Mouse (Mus musculus) B cell, adult 67 days (primary cell): ENCODE data around the gene Olfr1328. TPM values are rescaled to one million over a fixed set of nuclear protein-coding genes. Genes with fewer than 3 reads are reported as not detected.

ENCODE experiments used
- total RNA-seq, 2 experiments: library from RNA; stranded (reverse); gene quantifications; 4 replicates each; pipeline ENCODE4 v1.2.4; 2023

Olfr1328 gene
- not detected for total RNA-seq

GRCm38 (mm10) chr4:118938512-118938911 is at the start of gene Olfr1328:
TSS of gene Olfr1328 (minus strand) at chr4:118938612.

GRCm38 (mm10) chr4:118961141-118961628 is 22.8 kb upstream of the Olfr1328 start, which contains the start of gene Lao1:
TSS of gene Lao1 (plus strand) at chr4:118961578.

GRCm38 (mm10) chr4:118917365-118917764 is 21.0 kb downstream of the Olfr1328 start, which contains the start of gene Olfr1329:
TSS of gene Olfr1329 (minus strand) at chr4:118917465.

GRCm38 (mm10) chr4:118888297-118888696 is 50.1 kb downstream of the Olfr1328 start, which contains the start of gene Olfr1330:
TSS of gene Olfr1330 (plus strand) at chr4:118888597.

Other genes with a start within 250 kb of the Olfr1328 start
- not detected for gene Olfr1342, start 245.9 kb downstream of the Olfr1328 start, total RNA-seq
- not detected for gene Olfr1341, start 235.1 kb downstream of the Olfr1328 start, total RNA-seq
- not detected for gene Olfr1340, start 218.5 kb downstream of the Olfr1328 start, total RNA-seq
- not detected for gene Olfr1339, start 206.4 kb downstream of the Olfr1328 start, total RNA-seq
- not detected for gene Olfr1338, start 179.9 kb downstream of the Olfr1328 start, total RNA-seq
- not detected for gene Olfr1337, start 156.0 kb downstream of the Olfr1328 start, total RNA-seq
- not detected for gene Olfr1335, start 128.7 kb downstream of the Olfr1328 start, total RNA-seq
- gene Olfr1333, start 102.3 kb downstream of the Olfr1328 start, total RNA-seq: not detected
- gene Olfr1331, start 74.0 kb downstream of the Olfr1328 start, total RNA-seq: not detected
- not detected for gene Olfr1330, start 50.0 kb downstream of the Olfr1328 start, total RNA-seq
- gene Olfr1329, start 21.1 kb downstream of the Olfr1328 start, total RNA-seq: not detected
- gene Lao1, start 23.0 kb upstream of the Olfr1328 start, total RNA-seq: not detected
- 10 to 100 TPM; 47.8 to 50.0 TPM for gene Slc2a1, start 170.1 kb upstream of the Olfr1328 start, total RNA-seq
- 1 to 10 TPM; 7.6 to 9.6 TPM for gene Zfp691, start 235.6 kb upstream of the Olfr1328 start, total RNA-seq